Comparison of ENCODE assay signal across 27 mouse cellular contexts in genomic region chr12:111371905-111372304, GRCm38 (mm10). TPM values are rescaled to one million over a fixed set of nuclear protein-coding genes. Genes with fewer than 3 reads are reported as not detected.
"Had no signal": no experiment of that assay in that cellular context is flagged by ENCODE, and none has a peak within 500 bp of the region (broad histone marks: within the 10 kb centered on the region; RNA-seq: fewer than 3 reads in every experiment).

No protein-coding gene starts in this region.

- H3K36me3 ChIP-seq: hindbrain, embryonic 10.5 days; hindbrain, embryonic 12.5 days; intestine, embryonic 15.5 days; kidney, embryonic 15.5 days; limb, embryonic 10.5 days; limb, embryonic 12.5 days had no signal

- H3K9ac ChIP-seq: hindbrain, embryonic 12.5 days; hindbrain, embryonic 14.5 days; intestine, embryonic 15.5 days; kidney, embryonic 15.5 days; limb, embryonic 12.5 days; liver, embryonic 14.5 days had no signal

- H3K27ac ChIP-seq: gastrocnemius, adult 2 months; hindbrain, embryonic 10.5 days; hindbrain, embryonic 12.5 days; hindbrain, embryonic 14.5 days; intestine, embryonic 15.5 days; kidney, embryonic 15.5 days; layer of hippocampus, adult 2 months; left cerebral cortex, adult 2 months; limb, embryonic 10.5 days; limb, embryonic 12.5 days; liver, embryonic 14.5 days had no signal

- H3K4me2 ChIP-seq: heart, embryonic 11.5 days; hindbrain, embryonic 12.5 days; hindbrain, embryonic 14.5 days; intestine, embryonic 15.5 days; kidney, embryonic 15.5 days; limb, embryonic 12.5 days; liver, embryonic 11.5 days had no signal

- DNase-seq: gastrocnemius, adult 2 months; gastrocnemius, postnatal 10 days; gastrocnemius, postnatal 25 days; heart, adult 18-20 months; heart, postnatal 10 days; heart, postnatal 4 days; kidney, adult 18-20 months; kidney, postnatal 10 days; kidney, postnatal 4 days had no signal

- ATAC-seq: hindbrain, embryonic 16.5 days; inflammation-experienced regulatory T-cells, adult 6 months; intestine, embryonic 15.5 days; intestine, postnatal 0 days had no signal

- H3K27me3 ChIP-seq: hindbrain, embryonic 12.5 days; intestine, embryonic 15.5 days; kidney, embryonic 15.5 days; limb, embryonic 12.5 days had no signal

- H3K4me3 ChIP-seq: gastrocnemius, adult 2 months; hindbrain, embryonic 10.5 days; hindbrain, embryonic 12.5 days; intestine, embryonic 15.5 days; kidney, embryonic 15.5 days; layer of hippocampus, adult 2 months; left cerebral cortex, adult 2 months; limb, embryonic 10.5 days; limb, embryonic 12.5 days had no signal

- H3K9me3 ChIP-seq: hindbrain, embryonic 10.5 days; hindbrain, embryonic 12.5 days; intestine, embryonic 15.5 days; kidney, embryonic 15.5 days; limb, embryonic 10.5 days; limb, embryonic 12.5 days had no signal

RNA-seq across cellular contexts. Expression of gene Lbhd2, which starts 34.7 kb away (rescaled TPM):
- total RNA-seq: gastrocnemius, adult 2 months; gastrocnemius, postnatal 25 days; granulocyte monocyte progenitor cell, adult 5-6 weeks; heart, adult 18-20 months; heart, postnatal 10 days; heart, postnatal 25 days; heart, postnatal 4 days had no signal
- polyA plus RNA-seq: limb, embryonic 10.5 days; liver, embryonic 16.5 days had no signal

RNA-seq across cellular contexts. Expression of gene Exoc3l4, which starts 44.9 kb away (rescaled TPM):
- polyA plus RNA-seq: inflammation-experienced regulatory T-cells, adult 6 months had no signal
